Mouse (Mus musculus) heart, embryonic 12.5 days (tissue): Measurements from ENCODE around the gene Zfp385b. TPM values are rescaled to one million over a fixed set of nuclear protein-coding genes. Genes with fewer than 3 reads are reported as not detected.

Experiments
- ATAC-seq: fragments of 200-750 bp; cut with Nextera tagmentation; 2 replicates; pipeline ENCODE4 v1.8.0; 2017; ENCODE audit warnings: moderate TSS enrichment, moderate library complexity; ENCODE audit not compliant: insufficient number of reproducible peaks, low FRiP score
- H3K27ac ChIP-seq: fragments of 300-500 bp; sonication (generic); 2 replicates; pipeline ENCODE4 v1.5.1; 2016; ENCODE audit warnings: mild to moderate bottlenecking, moderate library complexity; ENCODE audit not compliant: poor library complexity, severe bottlenecking
- H3K27me3 ChIP-seq: fragments of 300-500 bp; sonication (generic); replicated peaks from 2 replicates; pipeline ENCODE4 v1.6.1; 2016; ENCODE audit warnings: mild to moderate bottlenecking, moderate library complexity
- H3K36me3 ChIP-seq: fragments of 300-500 bp; sonication (generic); 2 replicates; pipeline ENCODE4 v1.6.1; 2016; ENCODE audit warnings: mild to moderate bottlenecking, moderate library complexity
- H3K4me1 ChIP-seq: fragments of 300-500 bp; sonication (generic); replicated peaks from 2 replicates; pipeline ENCODE4 v1.6.1; 2016; ENCODE audit warnings: mild to moderate bottlenecking
- H3K4me2 ChIP-seq: fragments of 300-500 bp; sonication (generic); 2 replicates; pipeline ENCODE4 v1.6.1; 2016; ENCODE audit warnings: mild to moderate bottlenecking, moderate library complexity
- H3K4me3 ChIP-seq: fragments of 300-500 bp; sonication (generic); 2 replicates; pipeline ENCODE4 v1.5.1; 2016; ENCODE audit warnings: mild to moderate bottlenecking
- H3K9ac ChIP-seq: fragments of 300-500 bp; sonication (generic); 2 replicates; pipeline ENCODE4 v1.6.1; 2016; ENCODE audit warnings: mild to moderate bottlenecking, moderate library complexity
- H3K9me3 ChIP-seq: fragments of 300-500 bp; sonication (generic); replicated peaks from 2 replicates; pipeline ENCODE4 v1.6.1; 2016; ENCODE audit warnings: mild to moderate bottlenecking, moderate library complexity
- WGBS: fragments of 180-500 bp; shearing (Covaris S2); methylation state at CpG from one replicate; pipeline ENCODE4 v1.1.7; 2016; 5-methylcytosine and 5-hydroxymethylcytosine counted together
- polyA plus RNA-seq: library from polyadenylated mRNA; unstranded; fragments of >200 nt; fragmentation: Nextera tagmentation; extraction: Ambion mirVana; gene quantifications from 2 replicates; pipeline ENCODE4 v1.2.1, GENCODE M21; 2016

The Zfp385b gene
- polyA plus RNA-seq, 1 experiment from 2014 or later = 4.3 TPM

- no peak for ATAC-seq
- Histone ChIP-seq H3K9ac (no peak overlapping the region), H3K9me3 (no peaks in the 10 kb centered on the region), H3K36me3 (no peaks in the 10 kb centered on the region), H3K4me2 (no peak overlapping the region), H3K27ac (no peak overlapping the region), H3K4me1 (no peaks in the 10 kb centered on the region), H3K27me3 (no peaks in the 10 kb centered on the region), H3K4me3 (no peak overlapping the region)
- 80% methylated on average over 9 of the region's 9 CpGs for WGBS
Measured at GRCm38 (mm10) chr2:77412171-77412570, 407.3 kb downstream of the Zfp385b start.

DNA sequence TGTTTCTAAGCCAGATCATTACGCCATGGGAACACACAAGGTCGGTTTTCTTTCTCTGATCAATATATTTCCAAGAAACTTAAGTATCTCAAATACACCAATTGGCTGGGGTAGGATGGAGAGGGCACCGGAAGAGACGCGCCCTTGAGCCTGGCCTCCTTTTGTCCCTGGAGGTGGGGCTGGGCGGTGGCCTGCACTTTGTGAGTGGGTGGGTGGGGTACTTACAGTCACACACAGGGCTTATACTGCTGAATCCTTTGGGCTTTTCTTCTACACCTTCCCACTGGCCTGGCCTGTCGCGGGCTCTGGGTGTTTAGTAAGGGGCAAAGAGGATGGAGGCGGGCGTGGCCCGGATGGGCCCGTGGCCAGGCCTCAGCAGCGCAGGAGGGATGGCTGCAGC lies 407.8 kb downstream of the Zfp385b start:
- no peaks in the 10 kb centered on the region for H3K36me3 ChIP-seq
- ATAC-seq = no peak
- H3K27me3 ChIP-seq = no peaks in the 10 kb centered on the region
- WGBS = 73% methylated on average over 13 of the region's 13 CpGs
- H3K4me2 ChIP-seq = no peak overlapping the region
- H3K9me3 ChIP-seq = no peaks in the 10 kb centered on the region
- H3K4me3 ChIP-seq = no peak overlapping the region
- no peak overlapping the region for H3K9ac ChIP-seq
- no peaks in the 10 kb centered on the region for H3K4me1 ChIP-seq
- no peak overlapping the region for H3K27ac ChIP-seq

- no peaks in the 10 kb centered on the region for H3K36me3 ChIP-seq
- no peak overlapping the region for H3K4me3 ChIP-seq
- no peaks in the 10 kb centered on the region for H3K27me3 ChIP-seq
- no peak overlapping the region for H3K9ac ChIP-seq
- H3K4me1 ChIP-seq = no peaks in the 10 kb centered on the region
- no peaks in the 10 kb centered on the region for H3K9me3 ChIP-seq
- WGBS = 51% methylated on average over 4 of the region's 5 CpGs
- 0 out of 2 replicates have a peak, but pooled peaks have one; percentile 57 for ATAC-seq
- H3K4me2 ChIP-seq = no peak overlapping the region
- H3K27ac ChIP-seq = no peak overlapping the region
Measured at GRCm38 (mm10) chr2:77409521-77410135, 409.8 kb downstream of the Zfp385b start.

DNA sequence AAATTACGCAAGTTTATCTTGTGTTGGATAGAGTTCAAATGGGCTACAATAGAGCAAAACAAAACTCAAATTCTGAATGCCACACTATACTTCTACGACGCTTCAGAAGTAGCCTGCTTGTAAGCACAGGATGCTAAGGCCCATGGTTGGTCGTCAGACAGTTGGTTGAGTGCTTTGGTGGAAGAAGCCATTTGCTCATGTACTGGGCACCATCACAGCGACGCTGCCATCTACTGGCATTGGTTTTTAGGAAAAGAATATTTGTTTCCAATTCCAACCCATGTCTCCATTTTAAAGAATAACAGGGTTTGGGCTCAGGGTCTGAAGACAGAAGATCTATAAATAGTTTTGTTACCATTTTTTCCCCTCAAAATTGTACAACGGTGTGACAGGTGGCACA lies 410.5 kb downstream of the Zfp385b start:
- no peak for ATAC-seq
- no peak overlapping the region for H3K4me3 ChIP-seq
- no peak overlapping the region for H3K27ac ChIP-seq
- no peaks in the 10 kb centered on the region for H3K9me3 ChIP-seq
- 63% methylated on average over 7 of the region's 7 CpGs for WGBS
- no peaks in the 10 kb centered on the region for H3K36me3 ChIP-seq
- H3K9ac ChIP-seq = no peak overlapping the region
- no peaks in the 10 kb centered on the region for H3K27me3 ChIP-seq
- H3K4me1 ChIP-seq = no peaks in the 10 kb centered on the region
- no peak overlapping the region for H3K4me2 ChIP-seq

- Histone ChIP-seq H3K9ac (peak overlapping the region; percentile 9; the same call in 1 of the 2 replicates), H3K36me3 (no peaks in the 10 kb centered on the region)
- 26% methylated on average over 13 of the region's 13 CpGs for WGBS
Measured at GRCm38 (mm10) chr2:77402329-77402728, 417.1 kb downstream of the Zfp385b start.

GRCm38 (mm10) chr2:77401438-77402235 lies 417.8 kb downstream of the Zfp385b start:
- 5% methylated on average over 13 of the region's 13 CpGs for WGBS
- H3K36me3 ChIP-seq = no peaks in the 10 kb centered on the region
- peak overlapping the region; percentile 33 for H3K4me3 ChIP-seq
- H3K27ac ChIP-seq = no peak overlapping the region
- H3K4me1 ChIP-seq = peaks cover 6% of the 10 kb centered on the region
- H3K27me3 ChIP-seq = 0 out of 2 replicates have a peak, but pooled peaks cover 5% of the 10 kb centered on the region
- no peak; the same call in 1 of the 2 replicates for ATAC-seq
- H3K9me3 ChIP-seq = no peaks in the 10 kb centered on the region
- H3K9ac ChIP-seq = peak overlapping the region; percentile 9; the same call in 1 of the 2 replicates
- peak overlapping the region; percentile 71 for H3K4me2 ChIP-seq

More at GRCm38 (mm10) chr2:77402329-77402728, 417.1 kb downstream of the Zfp385b start:
- H3K4me2 ChIP-seq = peak overlapping the region; percentile 71
- H3K27me3 ChIP-seq = 0 out of 2 replicates have a peak, but pooled peaks cover 5% of the 10 kb centered on the region
- no peaks in the 10 kb centered on the region for H3K9me3 ChIP-seq
- peak overlapping the region; percentile 33 for H3K4me3 ChIP-seq
- no peak for ATAC-seq
- no peak overlapping the region for H3K27ac ChIP-seq
- H3K4me1 ChIP-seq = peaks cover 6% of the 10 kb centered on the region

DNA sequence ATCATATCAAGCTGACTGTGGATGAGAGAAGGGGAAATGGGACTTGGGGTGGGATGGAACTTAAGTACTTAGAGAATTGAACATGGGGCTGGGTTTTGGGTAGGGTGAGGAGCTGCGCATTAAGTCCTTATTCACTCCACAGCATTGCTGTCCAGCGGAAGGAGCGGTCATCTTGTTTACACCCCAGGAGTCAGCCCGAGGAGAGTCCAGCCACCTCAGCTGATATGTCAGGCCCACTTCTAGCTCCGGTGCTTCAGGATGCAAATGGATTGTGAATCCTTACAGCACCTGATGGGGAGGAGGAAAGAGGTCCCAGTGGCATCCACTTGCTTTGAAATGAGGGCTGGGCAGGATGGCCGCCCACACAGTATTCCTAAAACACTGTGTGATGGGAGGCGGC lies 425.6 kb downstream of the Zfp385b start:
- no peaks in the 10 kb centered on the region for H3K27me3 ChIP-seq
- no peak overlapping the region for H3K27ac ChIP-seq
- WGBS = 88% methylated on average over 7 of the region's 7 CpGs
- no peak for ATAC-seq
- no peaks in the 10 kb centered on the region for H3K36me3 ChIP-seq
- H3K4me3 ChIP-seq = no peak overlapping the region
- H3K9ac ChIP-seq = no peak overlapping the region
- H3K4me2 ChIP-seq = no peak overlapping the region
- H3K4me1 ChIP-seq = peaks cover 8% of the 10 kb centered on the region; the same call in 1 of the 2 replicates
- no peaks in the 10 kb centered on the region for H3K9me3 ChIP-seq

DNA sequence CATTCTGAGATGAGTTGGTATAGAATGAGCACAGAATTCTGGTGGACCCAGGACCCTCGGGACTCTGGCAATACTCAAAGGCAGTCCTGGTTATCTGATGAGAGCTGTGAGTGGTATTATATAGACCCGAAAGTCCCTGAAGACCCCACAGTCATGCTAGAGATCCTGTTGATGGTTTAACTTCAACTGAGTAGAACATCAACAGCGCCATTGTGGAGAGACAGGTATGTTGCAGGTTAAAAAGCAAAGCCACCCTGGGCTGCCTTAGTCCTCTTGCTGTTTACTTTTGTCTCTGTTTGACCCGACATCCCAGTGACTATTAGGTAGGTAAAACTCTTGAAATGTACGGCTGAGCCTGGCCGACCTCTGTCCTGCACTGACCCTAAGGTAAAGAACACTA lies 431.3 kb downstream of the Zfp385b start:
- H3K9ac ChIP-seq = no peak overlapping the region
- H3K27ac ChIP-seq = no peak overlapping the region
- no peak overlapping the region for H3K4me2 ChIP-seq
- H3K27me3 ChIP-seq = no peaks in the 10 kb centered on the region
- 73% methylated on average over 6 of the region's 6 CpGs for WGBS
- no peaks in the 10 kb centered on the region for H3K9me3 ChIP-seq
- H3K4me3 ChIP-seq = no peak overlapping the region
- no peaks in the 10 kb centered on the region for H3K36me3 ChIP-seq
- peaks cover 7% of the 10 kb centered on the region; the same call in 1 of the 2 replicates for H3K4me1 ChIP-seq
- ATAC-seq = no peak

- Histone ChIP-seq H3K4me1 (peaks cover 4% of the 10 kb centered on the region; the same call in 1 of the 2 replicates), H3K9me3 (no peaks in the 10 kb centered on the region), H3K27ac (no peak overlapping the region), H3K9ac (no peak overlapping the region), H3K4me2 (no peak overlapping the region), H3K36me3 (no peaks in the 10 kb centered on the region), H3K27me3 (no peaks in the 10 kb centered on the region), H3K4me3 (no peak overlapping the region)
- 25% methylated on average over 5 of the region's 5 CpGs for WGBS
- no peak for ATAC-seq
Measured at GRCm38 (mm10) chr2:77386515-77386914, 432.9 kb downstream of the Zfp385b start.

DNA sequence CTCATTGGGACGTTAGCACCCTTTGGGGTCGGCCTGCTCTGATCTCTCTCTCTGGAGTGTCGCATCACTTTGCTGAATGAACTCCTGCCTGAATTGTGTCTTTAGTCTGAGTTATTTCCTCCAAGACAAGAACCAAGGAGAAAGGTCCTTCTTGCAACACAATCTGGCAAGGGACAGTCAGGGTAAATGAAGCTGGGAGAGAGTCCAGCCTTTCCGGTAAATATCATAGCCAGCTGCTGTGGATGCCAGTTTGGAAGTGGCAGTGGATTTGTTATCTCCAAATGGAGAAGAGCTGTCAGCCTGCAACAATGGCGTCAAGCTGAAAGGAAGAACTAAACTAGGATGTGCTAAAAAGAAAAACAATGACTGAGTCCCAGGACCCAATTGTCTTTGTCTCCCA lies 436.7 kb downstream of the Zfp385b start:
- Histone ChIP-seq H3K27me3 (no peaks in the 10 kb centered on the region), H3K9ac (no peak overlapping the region), H3K9me3 (no peaks in the 10 kb centered on the region), H3K4me2 (no peak overlapping the region), H3K4me1 (peaks cover 4% of the 10 kb centered on the region; the same call in 1 of the 2 replicates), H3K27ac (no peak overlapping the region), H3K4me3 (no peak overlapping the region), H3K36me3 (no peaks in the 10 kb centered on the region)
- no peak for ATAC-seq
- WGBS = 60% methylated on average over 5 of the region's 5 CpGs

GRCm38 (mm10) chr2:77379907-77380306 lies 439.5 kb downstream of the Zfp385b start:
- no peak for ATAC-seq
- Histone ChIP-seq H3K27ac (no peak overlapping the region), H3K4me3 (no peak overlapping the region), H3K36me3 (no peaks in the 10 kb centered on the region), H3K9me3 (no peaks in the 10 kb centered on the region), H3K9ac (no peak overlapping the region), H3K4me1 (peaks cover 4% of the 10 kb centered on the region; the same call in 1 of the 2 replicates), H3K4me2 (no peak overlapping the region), H3K27me3 (no peaks in the 10 kb centered on the region)
- whole genome bisulfite sequencing = 87% methylated on average over 1 of the region's 1 CpGs
